Mouse (Mus musculus) stomach, embryonic 15.5 days (tissue): Measurements from ENCODE around the gene B3galt4. TPM values are rescaled to one million over a fixed set of nuclear protein-coding genes. Genes with fewer than 3 reads are reported as not detected.
A peak's percentile ranks its signal among the peaks of the same experiment; 100 is the strongest.

Source experiments
- ATAC-seq: fragments of 200-750 bp; cut with Nextera tagmentation; 2 replicates; pipeline ENCODE4 v1.8.0; 2017; ENCODE audit warnings: low read depth, moderate number of reproducible peaks, moderate TSS enrichment; ENCODE audit not compliant: insufficient read depth, low FRiP score
- H3K27ac ChIP-seq: fragments of 300-500 bp; sonication (generic); 2 replicates; pipeline ENCODE4 v1.5.1; 2015; ENCODE audit warnings: mild to moderate bottlenecking, inconsistent platforms
- H3K27me3 ChIP-seq: fragments of 300-500 bp; sonication (generic); replicated peaks from 2 replicates; pipeline ENCODE4 v1.6.1; 2015; ENCODE audit warnings: inconsistent platforms
- H3K36me3 ChIP-seq: fragments of 300-500 bp; sonication (generic); 2 replicates; pipeline ENCODE4 v1.6.1; 2015; ENCODE audit warnings: inconsistent platforms
- H3K4me1 ChIP-seq: fragments of 300-500 bp; sonication (generic); 2 replicates; pipeline ENCODE4 v1.6.1; 2015; ENCODE audit warnings: inconsistent platforms
- H3K4me2 ChIP-seq: fragments of 300-500 bp; sonication (generic); 2 replicates; pipeline ENCODE4 v1.6.1; 2015; ENCODE audit warnings: mild to moderate bottlenecking, inconsistent platforms
- H3K4me3 ChIP-seq: fragments of 300-500 bp; sonication (generic); replicated peaks from 2 replicates; pipeline ENCODE4 v1.5.1; 2015; ENCODE audit warnings: inconsistent platforms
- H3K9ac ChIP-seq: fragments of 300-500 bp; sonication (generic); 2 replicates; pipeline ENCODE4 v1.6.1; 2015; ENCODE audit warnings: inconsistent platforms
- H3K9me3 ChIP-seq: fragments of 300-500 bp; sonication (generic); 2 replicates; pipeline ENCODE4 v1.6.1; 2016; ENCODE audit warnings: inconsistent platforms
- WGBS: fragments of 180-500 bp; shearing (Covaris S2); methylation state at CpG from one replicate; pipeline ENCODE4 v1.1.7; 2015; 5-methylcytosine and 5-hydroxymethylcytosine counted together
- polyA plus RNA-seq: library from polyadenylated mRNA; unstranded; fragments of >200 nt; fragmentation: Nextera tagmentation; extraction: Ambion mirVana; gene quantifications from 2 replicates; pipeline ENCODE4 v1.2.1, GENCODE M21; 2015

Gene B3galt4
- polyA plus RNA-seq, 1 experiment from 2014 or later, result 8.2 TPM

- Histone ChIP-seq H3K27me3 (no peaks in the 10 kb centered on the region), H3K27ac (no peak overlapping the region), H3K9ac (no peak overlapping the region), H3K4me3 (no peak overlapping the region), H3K9me3 (no peaks in the 10 kb centered on the region), H3K4me1 (peaks cover 9% of the 10 kb centered on the region), H3K36me3 (no peaks in the 10 kb centered on the region; the same call in 1 of the 2 replicates), H3K4me2 (no peak overlapping the region)
- 80% methylated on average over 21 of the region's 21 CpGs for whole genome bisulfite sequencing
- ATAC-seq, result no peak
These were observed 25.7 kb downstream of the B3galt4 start for GRCm38 (mm10) chr17:33925406-33926116.

- Histone ChIP-seq H3K4me3 (no peak overlapping the region), H3K9ac (no peak overlapping the region), H3K4me2 (no peak overlapping the region), H3K36me3 (no peaks in the 10 kb centered on the region; the same call in 1 of the 2 replicates), H3K4me1 (peaks cover 9% of the 10 kb centered on the region), H3K27me3 (no peaks in the 10 kb centered on the region), H3K27ac (no peak overlapping the region), H3K9me3 (no peaks in the 10 kb centered on the region)
- no peak for ATAC-seq
- 79% methylated on average over 10 of the region's 10 CpGs for WGBS
These were observed 26.6 kb downstream of the B3galt4 start for GRCm38 (mm10) chr17:33924577-33925283.

- no peak for ATAC-seq
- peaks cover 15% of the 10 kb centered on the region for H3K36me3 ChIP-seq
- H3K4me3 ChIP-seq, result peak overlapping the region; percentile 72; the same call in 1 of the 2 replicates
- no peaks in the 10 kb centered on the region for H3K9me3 ChIP-seq
- no peak overlapping the region for H3K9ac ChIP-seq
- no peak overlapping the region for H3K27ac ChIP-seq
- 84% methylated on average over 7 of the region's 7 CpGs for WGBS
- peaks cover 19% of the 10 kb centered on the region for H3K4me1 ChIP-seq
- H3K27me3 ChIP-seq, result no peaks in the 10 kb centered on the region
- no peak overlapping the region for H3K4me2 ChIP-seq
These were observed 29.9 kb downstream of the B3galt4 start for GRCm38 (mm10) chr17:33921361-33921760.

GRCm38 (mm10) chr17:33920282-33921097 is 30.8 kb downstream of the B3galt4 start:
- H3K36me3 ChIP-seq, result peaks cover 15% of the 10 kb centered on the region; the same call in 1 of the 2 replicates
- no peaks in the 10 kb centered on the region for H3K27me3 ChIP-seq
- H3K4me2 ChIP-seq, result peak overlapping the region; percentile 94
- H3K9ac ChIP-seq, result peak overlapping the region; percentile 70
- H3K4me1 ChIP-seq, result peaks cover 19% of the 10 kb centered on the region
- H3K9me3 ChIP-seq, result no peaks in the 10 kb centered on the region
- peak overlapping the region; percentile 72 for H3K4me3 ChIP-seq
- peak; percentile 11; the same call in 1 of the 2 replicates for ATAC-seq
- under 1% methylated on average over 36 of the region's 36 CpGs for WGBS
- H3K27ac ChIP-seq, result peak overlapping the region; percentile 91

GRCm38 (mm10) chr17:33919351-33920281 is 31.7 kb downstream of the B3galt4 start:
- peak overlapping the region; percentile 72 for H3K4me3 ChIP-seq
- no peaks in the 10 kb centered on the region for H3K9me3 ChIP-seq
- peaks cover 15% of the 10 kb centered on the region; the same call in 1 of the 2 replicates for H3K36me3 ChIP-seq
- peaks cover 24% of the 10 kb centered on the region for H3K4me1 ChIP-seq
- ATAC-seq, result peak; percentile 67
- no peaks in the 10 kb centered on the region for H3K27me3 ChIP-seq
- peak overlapping the region; percentile 70 for H3K9ac ChIP-seq
- peak overlapping the region; percentile 94 for H3K4me2 ChIP-seq
- 1% methylated on average over 51 of the region's 52 CpGs for WGBS
- H3K27ac ChIP-seq, result peak overlapping the region; percentile 91

- 52% methylated on average over 37 of the region's 37 CpGs for WGBS
- peak overlapping the region; percentile 94 for H3K4me2 ChIP-seq
- peak overlapping the region; percentile 91 for H3K27ac ChIP-seq
- no peaks in the 10 kb centered on the region for H3K9me3 ChIP-seq
- H3K27me3 ChIP-seq, result no peaks in the 10 kb centered on the region
- H3K36me3 ChIP-seq, result peaks cover 21% of the 10 kb centered on the region
- H3K9ac ChIP-seq, result 0 out of 2 replicates have a peak overlapping the region, but pooled peaks have one; percentile 70
- peak overlapping the region; percentile 72 for H3K4me3 ChIP-seq
- H3K4me1 ChIP-seq, result peaks cover 24% of the 10 kb centered on the region
- ATAC-seq, result no peak
These were observed 32.7 kb downstream of the B3galt4 start for GRCm38 (mm10) chr17:33918293-33919203.

- Histone ChIP-seq H3K4me3 (no peak overlapping the region; the same call in 1 of the 2 replicates), H3K4me2 (0 out of 2 replicates have a peak overlapping the region, but pooled peaks have one; percentile 3), H3K4me1 (peaks cover 24% of the 10 kb centered on the region), H3K9ac (no peak overlapping the region), H3K27me3 (no peaks in the 10 kb centered on the region), H3K27ac (no peak overlapping the region; the same call in 1 of the 2 replicates), H3K36me3 (peaks cover 27% of the 10 kb centered on the region), H3K9me3 (no peaks in the 10 kb centered on the region)
- no peak for ATAC-seq
- WGBS, result 80% methylated on average over 18 of the region's 18 CpGs
These were observed 33.5 kb downstream of the B3galt4 start for GRCm38 (mm10) chr17:33917656-33918292.

- Histone ChIP-seq H3K4me1 (peaks cover 24% of the 10 kb centered on the region), H3K27me3 (no peaks in the 10 kb centered on the region), H3K27ac (peak overlapping the region; percentile 87; the same call in 1 of the 2 replicates), H3K9ac (no peak overlapping the region), H3K4me3 (peak overlapping the region; percentile 58), H3K4me2 (peak overlapping the region; percentile 70), H3K9me3 (no peaks in the 10 kb centered on the region), H3K36me3 (peaks cover 32% of the 10 kb centered on the region)
- WGBS, result 73% methylated on average over 31 of the region's 31 CpGs
- no peak for ATAC-seq
These were observed 34.2 kb downstream of the B3galt4 start for GRCm38 (mm10) chr17:33916847-33917655.

- Histone ChIP-seq H3K4me2 (peak overlapping the region; percentile 70), H3K9ac (peak overlapping the region; percentile 29; the same call in 1 of the 2 replicates), H3K9me3 (no peaks in the 10 kb centered on the region), H3K36me3 (peaks cover 40% of the 10 kb centered on the region), H3K4me1 (peaks cover 28% of the 10 kb centered on the region), H3K27ac (peak overlapping the region; percentile 87), H3K27me3 (no peaks in the 10 kb centered on the region), H3K4me3 (peak overlapping the region; percentile 58)
- under 1% methylated on average over 19 of the region's 20 CpGs for WGBS
- 0 out of 2 replicates have a peak, but pooled peaks have one; percentile 1 for ATAC-seq
These were observed 35.0 kb downstream of the B3galt4 start for GRCm38 (mm10) chr17:33916294-33916693.
